Mouse (Mus musculus): ENCODE data around the gene Gm21981. TPM values are rescaled to one million over a fixed set of nuclear protein-coding genes. Genes with fewer than 3 reads are reported as not detected.

Gm21981 gene
- 1.2 and 1.5 TPM in 2 replicates for polyA plus RNA-seq (2015; fragmentation: Nextera tagmentation; extraction: Ambion mirVana)

GRCm38 (mm10) chr17:47694442-47694502, at the start of gene Gm21981:
TSS of gene Gm21981 (minus strand) at chr17:47694455.

DNA sequence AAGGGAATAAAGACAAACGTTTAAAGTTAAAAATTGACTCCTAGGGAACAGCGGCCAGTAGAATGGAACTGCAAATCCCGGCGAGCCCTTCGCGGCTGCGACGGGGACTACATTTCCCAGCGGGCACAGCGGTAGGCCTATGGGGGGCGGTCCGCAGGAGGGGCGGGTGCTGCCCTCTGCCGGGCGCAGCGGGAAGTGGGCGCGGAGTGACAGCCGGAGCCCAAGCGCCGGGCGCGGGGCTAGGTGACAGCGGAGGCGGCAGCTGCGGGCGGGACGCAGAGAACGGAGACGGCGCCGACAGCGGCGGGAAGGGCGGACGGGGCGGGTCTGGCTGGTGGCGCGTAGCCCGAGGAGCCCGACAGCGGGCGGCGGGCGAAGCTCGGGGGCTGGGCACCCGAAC, 42.6 kb upstream of the Gm21981 start, which contains the start of gene Tfeb:
Gene Tfeb, plus strand, starts transcription at position 175 of the 400 bp plus-strand sequence.

GRCm38 (mm10) chr17:47726566-47726965, 32.3 kb upstream of the Gm21981 start, which contains the start of gene Pgc:
TSS of gene Pgc (plus strand) at chr17:47726842.

DNA sequence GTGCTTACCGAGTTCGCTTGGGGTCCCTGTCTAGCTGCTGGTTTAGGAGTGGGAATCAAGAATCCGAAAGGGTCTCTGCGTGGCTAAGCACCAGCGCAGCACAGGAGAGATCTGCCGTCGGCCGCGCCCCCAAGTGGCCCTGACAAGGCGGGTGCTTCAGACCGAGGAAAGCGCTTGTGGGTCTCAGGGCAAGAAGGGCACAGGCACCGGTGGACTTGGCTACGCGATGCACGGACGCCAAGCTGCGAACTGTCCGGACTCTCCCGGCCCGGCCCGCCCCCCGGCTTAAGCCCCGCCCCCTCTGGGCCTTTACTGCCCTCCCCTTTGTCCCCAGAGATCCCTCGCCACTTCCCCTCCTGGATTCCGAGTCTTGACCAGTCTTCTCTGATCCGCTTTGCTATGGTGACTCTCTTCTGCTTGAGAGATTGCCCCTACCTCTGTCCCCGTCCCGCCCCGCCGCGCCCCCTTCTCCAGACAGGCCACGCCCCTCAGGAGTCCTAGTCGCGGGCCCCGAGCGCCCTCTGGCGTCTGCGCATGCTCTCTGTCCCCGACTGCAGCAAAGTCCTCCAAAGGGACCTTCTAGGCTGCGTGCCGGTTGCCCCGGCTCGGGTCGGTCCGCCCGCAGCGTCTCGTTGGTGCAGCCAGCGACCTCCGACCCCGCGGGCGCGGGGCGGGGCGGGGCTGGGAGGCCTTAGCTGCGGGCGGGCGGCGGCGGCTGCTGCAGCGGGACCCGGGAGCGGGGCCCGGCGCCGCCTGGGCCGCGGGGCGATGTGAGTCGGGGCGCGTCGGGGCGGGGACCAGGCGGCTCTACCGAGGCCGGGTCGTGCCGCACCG, 465 bp upstream of the Gm21981 start, which contains the start of gene Prickle4:
Gene Prickle4, minus strand, starts transcription at position 234 of the 834 bp plus-strand sequence.

DNA sequence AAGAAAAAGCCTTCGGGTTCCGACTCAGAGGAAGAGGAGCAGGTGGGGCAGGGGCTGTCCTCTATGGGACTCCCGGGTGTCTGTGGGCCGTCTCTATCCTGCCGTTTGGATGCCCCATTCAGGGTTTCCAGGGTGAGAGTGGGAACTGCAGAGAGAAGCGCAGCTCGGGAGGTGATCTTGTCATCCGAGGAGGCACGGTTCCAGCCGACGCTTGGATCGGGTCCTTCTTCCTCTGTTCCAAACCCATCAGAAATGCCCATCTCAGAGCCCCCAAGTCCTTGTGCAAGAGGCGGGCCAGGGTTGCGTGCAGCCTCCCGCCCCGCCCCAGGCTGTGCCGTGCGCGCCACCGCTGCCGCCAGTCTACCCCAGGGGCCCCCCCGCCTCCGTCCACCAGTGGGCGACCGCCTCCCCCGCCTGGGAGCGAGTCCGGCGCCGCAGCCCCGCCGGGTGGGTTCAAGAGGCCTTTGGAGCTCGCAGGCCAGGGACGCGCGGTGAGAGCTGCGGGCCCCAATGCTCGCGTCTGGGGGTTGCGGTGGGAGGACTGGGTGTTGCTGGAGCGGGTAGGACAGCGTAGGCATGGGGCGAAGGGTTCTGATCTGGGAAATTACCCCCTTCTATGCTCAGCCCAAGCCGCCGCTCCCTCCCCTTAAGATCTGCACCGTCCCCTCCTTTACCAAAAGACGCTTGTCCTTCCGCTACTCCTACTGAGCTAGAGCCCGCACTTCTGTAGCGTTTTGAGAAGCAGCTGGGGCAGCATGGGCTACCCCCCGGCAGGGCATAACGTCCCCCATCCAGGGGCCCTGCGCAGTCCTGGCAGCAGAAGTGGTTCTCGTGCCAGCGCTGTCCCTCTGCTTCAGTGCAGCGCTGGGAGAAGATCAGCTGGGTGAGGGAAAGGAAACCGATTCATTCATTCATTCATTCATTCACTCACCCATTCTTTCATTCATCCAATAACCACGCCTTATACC, 5.4 kb downstream of the Gm21981 start, which contains the start of gene Frs3:
Gene Frs3, plus strand, starts transcription at position 423 of the 968 bp plus-strand sequence.

GRCm38 (mm10) chr17:47688344-47688607, 6.0 kb downstream of the Gm21981 start, which contains the start of gene Tomm6:
TSS of gene Tomm6 (minus strand) at chr17:47688386.

Other genes with a start within 250 kb of the Gm21981 start
- 14.1 and 15.8 TPM in 2 replicates for gene Taf8, start 192.2 kb downstream of the Gm21981 start, polyA plus RNA-seq (2015; fragmentation: Nextera tagmentation; extraction: Ambion mirVana)
- 90.0 and 95.2 TPM in 2 replicates for gene Ccnd3, start 189.4 kb downstream of the Gm21981 start, polyA plus RNA-seq (2015; fragmentation: Nextera tagmentation; extraction: Ambion mirVana)
- gene Bysl, start 83.0 kb downstream of the Gm21981 start, polyA plus RNA-seq (2015; fragmentation: Nextera tagmentation; extraction: Ambion mirVana) = 26.5 and 28.5 TPM in 2 replicates
- 26.2 and 28.7 TPM in 2 replicates for gene Med20, start 82.9 kb downstream of the Gm21981 start, polyA plus RNA-seq (2015; fragmentation: Nextera tagmentation; extraction: Ambion mirVana)
- gene Gm20517, start 82.9 kb downstream of the Gm21981 start, polyA plus RNA-seq (2015; fragmentation: Nextera tagmentation; extraction: Ambion mirVana) = 2.8 and 3.3 TPM in 2 replicates
- gene Usp49, start 63.8 kb downstream of the Gm21981 start, polyA plus RNA-seq (2015; fragmentation: Nextera tagmentation; extraction: Ambion mirVana) = 6.2 and 6.9 TPM in 2 replicates
- gene Tomm6, start 6.1 kb downstream of the Gm21981 start, polyA plus RNA-seq (2015; fragmentation: Nextera tagmentation; extraction: Ambion mirVana) = 344 and 393 TPM in 2 replicates
- 68.5 and 73.2 TPM in 2 replicates for gene Frs3, start 5.4 kb downstream of the Gm21981 start, polyA plus RNA-seq (2015; fragmentation: Nextera tagmentation; extraction: Ambion mirVana)
- 1.4 and 2.4 TPM in 2 replicates for gene Prickle4, start 281 bp upstream of the Gm21981 start, polyA plus RNA-seq (2015; fragmentation: Nextera tagmentation; extraction: Ambion mirVana)
- 0.33 and 0.36 TPM in 2 replicates for gene Pgc, start 32.4 kb upstream of the Gm21981 start, polyA plus RNA-seq (2015; fragmentation: Nextera tagmentation; extraction: Ambion mirVana)
- gene Tfeb, start 42.6 kb upstream of the Gm21981 start, polyA plus RNA-seq (2015; fragmentation: Nextera tagmentation; extraction: Ambion mirVana) = 7.9 and 9.6 TPM in 2 replicates
- gene Mdfi, start 140.2 kb upstream of the Gm21981 start, polyA plus RNA-seq (2015; fragmentation: Nextera tagmentation; extraction: Ambion mirVana) = 1.6 and 1.8 TPM in 2 replicates
- 32.4 and 36.5 TPM in 2 replicates for gene Foxp4, start 230.2 kb upstream of the Gm21981 start, polyA plus RNA-seq (2015; fragmentation: Nextera tagmentation; extraction: Ambion mirVana)

All from neural tube, postnatal 0 days (tissue).